Mouse (Mus musculus) midbrain, embryonic 12.5 days (tissue): ENCODE results near the gene Hoxa1. TPM values are rescaled to one million over a fixed set of nuclear protein-coding genes. Genes with fewer than 3 reads are reported as not detected.

Source experiments
- ATAC-seq: fragments of 200-750 bp; cut with Nextera tagmentation; 2 replicates; pipeline ENCODE4 v1.8.0; 2017; ENCODE audit warnings: low read depth, moderate TSS enrichment, moderate library complexity; ENCODE audit not compliant: low FRiP score
- H3K27ac ChIP-seq: fragments of 300-500 bp; sonication (generic); replicated peaks from 2 replicates; pipeline ENCODE4 v1.5.1; 2016; ENCODE audit warnings: mild to moderate bottlenecking
- H3K27me3 ChIP-seq: fragments of 300-500 bp; sonication (generic); 2 replicates; pipeline ENCODE4 v1.6.1; 2016; ENCODE audit warnings: mild to moderate bottlenecking
- H3K36me3 ChIP-seq: fragments of 300-500 bp; sonication (generic); 2 replicates; pipeline ENCODE4 v1.6.1; 2016
- H3K4me1 ChIP-seq: fragments of 300-500 bp; sonication (generic); 2 replicates; pipeline ENCODE4 v1.6.1; 2016
- H3K4me2 ChIP-seq: fragments of 300-500 bp; sonication (generic); replicated peaks from 2 replicates; pipeline ENCODE4 v1.6.1; 2016; ENCODE audit warnings: mild to moderate bottlenecking, moderate library complexity
- H3K4me3 ChIP-seq: fragments of 300-500 bp; sonication (generic); 2 replicates; pipeline ENCODE4 v1.5.1; 2016; ENCODE audit warnings: mild to moderate bottlenecking
- H3K9ac ChIP-seq: fragments of 300-500 bp; sonication (generic); replicated peaks from 2 replicates; pipeline ENCODE4 v1.6.1; 2016; ENCODE audit warnings: mild to moderate bottlenecking, moderate library complexity
- H3K9me3 ChIP-seq: fragments of 300-500 bp; sonication (generic); 2 replicates; pipeline ENCODE4 v1.6.1; 2016; ENCODE audit warnings: mild to moderate bottlenecking
- WGBS: fragments of 180-500 bp; shearing (Covaris S2); methylation state at CpG from one replicate; pipeline ENCODE4 v1.1.7; 2016; 5-methylcytosine and 5-hydroxymethylcytosine counted together
- polyA plus RNA-seq: library from polyadenylated mRNA; unstranded; fragments of >200 nt; fragmentation: Nextera tagmentation; extraction: Ambion mirVana; gene quantifications from 2 replicates; pipeline ENCODE4 v1.2.1, GENCODE M21; 2016

Gene Hoxa1
- 0.48 and 0.83 TPM in 2 replicates for polyA plus RNA-seq

GRCm38 (mm10) chr6:52158276-52159051 lies at the start of gene Hoxa1:
Gene Hoxa1 (minus strand): TSS chr6:52158317.
- no peak within 1 kb of the TSS for H3K27ac ChIP-seq
- H3K9ac ChIP-seq, result peak within 1 kb of the TSS; percentile 43
- H3K27me3 ChIP-seq, result peaks cover 97% of the 10 kb centered on the region
- H3K4me1 ChIP-seq, result peaks cover 18% of the 10 kb centered on the region
- H3K4me3 ChIP-seq, result peak within 1 kb of the TSS; percentile 53
- WGBS, result under 1% methylated on average over 55 of the region's 55 CpGs
- H3K4me2 ChIP-seq, result peak within 1 kb of the TSS; percentile 97
- H3K36me3 ChIP-seq, result no peaks in the 10 kb centered on the region
- ATAC-seq, result peak; percentile 49
- H3K9me3 ChIP-seq, result no peaks in the 10 kb centered on the region

GRCm38 (mm10) chr6:52207684-52207976 lies 49.5 kb upstream of the Hoxa1 start:
- no peak overlapping the region for H3K9ac ChIP-seq
- H3K4me2 ChIP-seq, result no peak overlapping the region
- no peak overlapping the region for H3K27ac ChIP-seq
- peaks cover 99% of the 10 kb centered on the region for H3K27me3 ChIP-seq
- no peak for ATAC-seq
- no peaks in the 10 kb centered on the region for H3K9me3 ChIP-seq
- H3K36me3 ChIP-seq, result no peaks in the 10 kb centered on the region
- H3K4me3 ChIP-seq, result no peak overlapping the region
- peaks cover 17% of the 10 kb centered on the region; the same call in 1 of the 2 replicates for H3K4me1 ChIP-seq

- Histone ChIP-seq H3K4me1 (peaks cover 17% of the 10 kb centered on the region; the same call in 1 of the 2 replicates), H3K27ac (no peak overlapping the region)
Measured at GRCm38 (mm10) chr6:52206882-52207683, 49.0 kb upstream of the Hoxa1 start.

GRCm38 (mm10) chr6:52205638-52206621 lies 47.8 kb upstream of the Hoxa1 start:
- no peak overlapping the region for H3K4me3 ChIP-seq
- H3K9me3 ChIP-seq, result no peaks in the 10 kb centered on the region
- peaks cover 14% of the 10 kb centered on the region; the same call in 1 of the 2 replicates for H3K4me1 ChIP-seq
- no peak for ATAC-seq
- H3K27ac ChIP-seq, result no peak overlapping the region
- H3K9ac ChIP-seq, result no peak overlapping the region
- WGBS, result under 1% methylated on average over 55 of the region's 55 CpGs
- H3K4me2 ChIP-seq, result no peak overlapping the region
- H3K27me3 ChIP-seq, result peaks cover 98% of the 10 kb centered on the region
- H3K36me3 ChIP-seq, result no peaks in the 10 kb centered on the region

More at GRCm38 (mm10) chr6:52206882-52207683, 49.0 kb upstream of the Hoxa1 start:
- no peak overlapping the region for H3K4me2 ChIP-seq
- 3% methylated on average over 4 of the region's 4 CpGs for WGBS
- ATAC-seq, result no peak
- H3K36me3 ChIP-seq, result no peaks in the 10 kb centered on the region
- no peak overlapping the region for H3K9ac ChIP-seq
- no peak overlapping the region for H3K4me3 ChIP-seq
- H3K27me3 ChIP-seq, result peaks cover 98% of the 10 kb centered on the region
- H3K9me3 ChIP-seq, result no peaks in the 10 kb centered on the region

DNA sequence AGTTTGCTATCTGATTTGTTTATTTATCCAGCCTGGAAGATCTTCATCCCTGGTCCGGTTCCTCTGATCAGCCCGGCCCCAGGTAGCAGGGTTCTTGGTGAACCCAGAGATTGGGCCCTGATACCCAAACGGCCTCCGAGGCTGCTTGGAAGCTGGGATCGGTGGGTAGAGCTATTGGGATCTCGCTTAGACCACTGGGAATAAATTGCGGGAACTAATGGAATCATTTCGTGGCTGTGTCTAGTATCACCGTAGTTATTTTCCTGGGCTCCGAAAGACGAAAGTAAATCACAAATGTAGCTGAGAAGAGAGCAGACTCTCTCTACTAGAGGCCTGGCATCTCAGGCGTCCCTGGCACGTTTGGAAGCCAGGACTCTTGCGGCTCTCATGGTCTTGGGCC lies 47.1 kb upstream of the Hoxa1 start:
- no peaks in the 10 kb centered on the region for H3K36me3 ChIP-seq
- ATAC-seq, result no peak
- H3K4me1 ChIP-seq, result peaks cover 14% of the 10 kb centered on the region; the same call in 1 of the 2 replicates
- no peak overlapping the region for H3K9ac ChIP-seq
- no peaks in the 10 kb centered on the region for H3K9me3 ChIP-seq
- H3K4me3 ChIP-seq, result no peak overlapping the region
- WGBS, result 5% methylated on average over 14 of the region's 14 CpGs
- peaks cover 99% of the 10 kb centered on the region for H3K27me3 ChIP-seq
- no peak overlapping the region for H3K4me2 ChIP-seq
- no peak overlapping the region for H3K27ac ChIP-seq

DNA sequence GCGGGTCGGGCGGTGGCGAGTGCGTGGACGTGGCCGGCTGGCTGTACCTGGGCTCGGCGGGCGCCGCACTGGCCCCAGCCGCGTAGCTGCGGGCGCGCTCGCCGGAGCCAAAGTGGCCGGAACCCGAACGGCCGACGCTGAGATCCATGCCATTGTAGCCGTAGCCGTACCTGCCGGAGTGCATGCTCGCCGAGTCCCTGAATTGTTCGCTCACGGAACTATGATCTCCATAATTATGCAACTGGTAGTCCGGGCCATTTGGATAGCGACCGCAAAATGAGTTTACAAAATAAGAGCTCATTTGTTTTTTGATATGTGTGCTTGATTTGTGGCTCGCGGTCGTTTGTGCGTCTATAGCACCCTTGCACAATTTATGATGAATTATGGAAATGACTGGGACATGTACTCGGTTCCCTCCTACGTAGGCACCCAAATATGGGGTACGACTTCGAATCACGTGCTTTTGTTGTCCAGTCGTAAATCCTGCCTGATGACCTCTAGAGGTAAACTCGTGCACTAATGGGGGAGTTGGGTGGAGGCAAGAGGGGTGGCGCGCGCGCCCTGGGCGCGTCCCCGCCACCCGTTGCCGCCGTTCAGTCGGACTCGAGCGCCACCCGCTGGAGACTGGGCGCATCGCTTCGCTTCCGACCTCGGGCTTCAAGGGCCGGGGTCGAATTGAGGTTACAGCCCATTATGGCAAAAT lies 46.1 kb upstream of the Hoxa1 start, which contains the start of gene Hoxa5:
Gene Hoxa5, minus strand, starts transcription at position 538 of the 703 bp plus-strand sequence.
- no peak within 1 kb of the TSS for H3K9ac ChIP-seq
- H3K4me3 ChIP-seq, result peak within 1 kb of the TSS; percentile 28
- peaks cover 14% of the 10 kb centered on the region; the same call in 1 of the 2 replicates for H3K4me1 ChIP-seq
- no peak for ATAC-seq
- peak within 1 kb of the TSS; percentile 32 for H3K4me2 ChIP-seq
- no peak within 1 kb of the TSS for H3K27ac ChIP-seq
- WGBS, result under 1% methylated on average over 65 of the region's 65 CpGs
- peaks cover 99% of the 10 kb centered on the region for H3K27me3 ChIP-seq
- H3K9me3 ChIP-seq, result no peaks in the 10 kb centered on the region
- no peaks in the 10 kb centered on the region for H3K36me3 ChIP-seq

- peak overlapping the region; percentile 32 for H3K4me2 ChIP-seq
- under 1% methylated on average over 39 of the region's 46 CpGs for WGBS
- no peaks in the 10 kb centered on the region for H3K36me3 ChIP-seq
- H3K4me3 ChIP-seq, result peak overlapping the region; percentile 28
- peaks cover 99% of the 10 kb centered on the region for H3K27me3 ChIP-seq
- H3K4me1 ChIP-seq, result peaks cover 10% of the 10 kb centered on the region; the same call in 1 of the 2 replicates
- ATAC-seq, result no peak
- no peak overlapping the region for H3K9ac ChIP-seq
- no peaks in the 10 kb centered on the region for H3K9me3 ChIP-seq
- no peak overlapping the region for H3K27ac ChIP-seq
Measured at GRCm38 (mm10) chr6:52203371-52204049, 45.4 kb upstream of the Hoxa1 start.

GRCm38 (mm10) chr6:52203121-52203370 lies 44.9 kb upstream of the Hoxa1 start:
- H3K36me3 ChIP-seq, result no peaks in the 10 kb centered on the region
- H3K4me2 ChIP-seq, result no peak overlapping the region
- peaks cover 99% of the 10 kb centered on the region for H3K27me3 ChIP-seq
- no peak for ATAC-seq
- H3K4me1 ChIP-seq, result peaks cover 10% of the 10 kb centered on the region; the same call in 1 of the 2 replicates
- no peaks in the 10 kb centered on the region for H3K9me3 ChIP-seq
- H3K4me3 ChIP-seq, result no peak overlapping the region
- H3K27ac ChIP-seq, result no peak overlapping the region
- no peak overlapping the region for H3K9ac ChIP-seq
- under 1% methylated on average over 10 of the region's 10 CpGs for WGBS

DNA sequence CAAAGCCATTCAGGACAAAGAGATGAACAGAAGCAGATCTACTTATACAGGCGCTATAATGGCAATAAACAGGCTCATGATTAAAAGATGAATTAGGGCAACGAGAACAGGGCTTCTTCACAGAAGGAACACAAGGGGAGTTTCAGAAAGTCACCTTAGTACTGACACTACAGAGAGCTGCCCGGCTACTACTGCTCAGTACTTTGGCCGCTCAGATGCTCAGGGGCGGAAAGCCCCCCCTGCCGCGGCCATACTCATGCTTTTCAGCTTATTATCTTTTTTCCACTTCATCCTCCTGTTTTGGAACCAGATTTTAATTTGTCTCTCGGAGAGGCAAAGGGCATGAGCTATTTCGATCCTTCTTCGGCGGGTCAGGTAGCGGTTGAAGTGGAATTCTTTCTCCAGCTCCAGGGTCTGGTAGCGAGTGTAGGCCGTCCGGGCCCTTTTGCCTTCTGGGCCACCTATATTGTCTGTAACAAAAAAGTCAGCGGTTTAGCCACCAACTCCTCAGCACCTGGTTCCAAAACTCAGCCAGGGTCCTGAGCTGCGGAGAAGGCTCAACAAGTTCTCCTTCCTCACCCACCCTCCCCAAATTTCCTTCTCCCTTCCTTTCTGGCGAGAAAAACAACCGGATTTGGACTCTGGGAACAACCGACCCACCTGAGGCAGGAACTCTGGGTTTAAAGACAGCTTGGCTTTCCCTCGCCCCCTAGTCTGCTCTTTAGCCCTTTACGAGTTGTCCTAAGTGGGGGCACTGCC lies 44.4 kb upstream of the Hoxa1 start:
- peaks cover 10% of the 10 kb centered on the region; the same call in 1 of the 2 replicates for H3K4me1 ChIP-seq
- H3K4me2 ChIP-seq, result no peak overlapping the region

DNA sequence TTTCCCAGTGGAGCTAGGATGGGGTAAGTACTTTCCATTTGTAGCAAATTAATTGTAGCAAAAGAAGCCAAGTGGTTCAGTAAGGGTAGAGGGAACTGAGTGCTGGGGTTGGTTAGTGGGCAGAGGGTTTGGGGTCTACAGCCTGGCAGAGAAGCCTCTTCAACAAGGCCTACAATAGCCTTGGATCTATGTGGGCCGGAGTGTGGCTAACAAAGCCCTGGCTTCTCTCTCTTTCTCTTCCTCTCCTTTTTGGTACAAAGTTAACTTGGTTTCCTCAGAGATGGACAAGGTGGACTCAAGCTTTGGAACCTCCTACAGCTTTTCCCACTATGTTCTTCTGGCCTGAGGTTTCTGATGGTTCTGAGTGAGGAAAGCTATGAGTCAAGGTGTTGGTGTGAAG lies 43.2 kb upstream of the Hoxa1 start:
- Histone ChIP-seq H3K27ac (no peak overlapping the region), H3K4me1 (peaks cover 10% of the 10 kb centered on the region; the same call in 1 of the 2 replicates), H3K9ac (no peak overlapping the region), H3K27me3 (peaks cover 99% of the 10 kb centered on the region), H3K36me3 (no peaks in the 10 kb centered on the region), H3K4me3 (no peak overlapping the region), H3K4me2 (no peak overlapping the region), H3K9me3 (no peaks in the 10 kb centered on the region)
- ATAC-seq, result no peak
- 6% methylated on average over 1 of the region's 1 CpGs for WGBS

More for the DNA sequence above, 44.4 kb upstream of the Hoxa1 start:
- no peak overlapping the region for H3K4me3 ChIP-seq
- 2% methylated on average over 22 of the region's 22 CpGs for WGBS
- no peaks in the 10 kb centered on the region for H3K36me3 ChIP-seq
- H3K27ac ChIP-seq, result no peak overlapping the region
- no peak for ATAC-seq
- H3K9me3 ChIP-seq, result no peaks in the 10 kb centered on the region
- no peak overlapping the region for H3K9ac ChIP-seq
- H3K27me3 ChIP-seq, result peaks cover 99% of the 10 kb centered on the region
